Mouse (Mus musculus): ENCODE measurements around the gene Smndc1. TPM values are rescaled to one million over a fixed set of nuclear protein-coding genes. Genes with fewer than 3 reads are reported as not detected.
"Not testable (repeated sequence)": the region's sequence is repeated elsewhere in the genome, so short reads cannot be mapped to it uniquely, and the experiment has no call there.

Smndc1 gene
- polyA plus RNA-seq, 1 experiment from 2014 or later, result 54.2 TPM

DNA sequence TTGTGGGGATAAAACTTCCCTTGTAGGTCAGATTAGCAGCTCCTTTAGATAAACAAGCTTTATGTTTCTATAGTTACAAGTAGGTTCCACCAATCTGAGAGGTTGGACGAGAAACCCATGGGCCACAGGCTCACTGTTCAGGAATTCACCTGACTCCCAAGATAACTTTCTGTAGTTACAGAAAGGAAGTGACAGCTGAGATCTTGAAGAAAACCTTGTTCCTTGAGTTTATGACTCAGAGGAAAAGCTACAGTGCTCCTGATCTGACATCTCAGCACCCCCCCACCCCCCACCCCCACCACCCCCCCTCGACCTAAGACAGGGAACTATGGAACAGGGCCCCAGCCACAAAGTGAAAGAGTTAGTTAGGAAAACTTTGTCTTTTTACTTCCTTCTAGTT, 15.4 kb upstream of the Smndc1 start:
- no peaks in the 10 kb centered on the region for H3K27me3 ChIP-seq (replicated peaks; ENCODE audit: control insufficient read depth, insufficient read depth, low read length)
- H3K27ac ChIP-seq (ENCODE audit: low read depth, low read length), result no peak overlapping the region
- H3K4me3 ChIP-seq (ENCODE audit: low read depth, low read length), result no peak overlapping the region
- no peaks in the 10 kb centered on the region for H3K36me3 ChIP-seq (ENCODE audit: control insufficient read depth, insufficient read depth, low read length)
- WGBS, result 40% methylated on average over 2 of the region's 2 CpGs
- DNase-seq (ENCODE audit: low spot score) (no peak), ATAC-seq (replicated peaks; ENCODE audit: low FRiP score) (no peak)
- no peak overlapping the region for H3K4me2 ChIP-seq
- no peaks in the 10 kb centered on the region for H3K9me3 ChIP-seq (ENCODE audit: control insufficient read depth, low read length)
- H3K4me1 ChIP-seq (replicated peaks; ENCODE audit: control insufficient read depth, insufficient read depth, low read length), result peaks cover 5% of the 10 kb centered on the region; the same call in 1 of the 2 replicates
- H3K9ac ChIP-seq (ENCODE audit: low read depth, low read length), result no peak overlapping the region

DNA sequence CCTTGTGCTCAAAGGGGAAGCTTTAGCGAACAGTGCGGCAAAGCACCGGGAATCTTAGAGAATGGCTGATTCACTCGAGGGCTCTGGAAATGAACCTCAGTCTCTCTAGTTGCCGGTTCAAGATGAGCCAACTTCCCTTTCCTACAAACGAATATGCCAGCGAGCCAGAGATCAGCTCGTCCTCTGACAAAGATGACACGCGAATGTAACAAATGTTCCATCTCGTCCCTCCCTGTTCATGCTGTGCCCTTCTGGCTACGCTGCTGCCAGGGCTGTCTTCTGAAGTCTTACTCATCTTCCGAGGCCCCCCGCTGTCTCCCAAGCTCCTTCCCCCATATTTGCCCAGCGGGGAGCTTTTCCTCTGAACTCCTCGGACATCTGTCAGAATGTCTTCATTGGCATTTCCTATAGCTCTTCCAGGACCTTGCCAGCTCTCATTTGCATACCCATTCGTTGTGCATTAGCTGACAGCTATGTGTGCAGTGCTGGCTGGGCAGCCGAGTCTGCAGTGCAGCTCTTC, 14.5 kb upstream of the Smndc1 start:
- 69% methylated on average over 18 of the region's 18 CpGs for WGBS
- Histone ChIP-seq H3K27ac (ENCODE audit: low read depth, low read length) (no peak overlapping the region), H3K9ac (ENCODE audit: low read depth, low read length) (no peak overlapping the region), H3K36me3 (ENCODE audit: control insufficient read depth, insufficient read depth, low read length) (no peaks in the 10 kb centered on the region), H3K4me1 (replicated peaks; ENCODE audit: control insufficient read depth, insufficient read depth, low read length) (peaks cover under 1% of the 10 kb centered on the region; the same call in 1 of the 2 replicates), H3K27me3 (replicated peaks; ENCODE audit: control insufficient read depth, insufficient read depth, low read length) (no peaks in the 10 kb centered on the region), H3K4me2 (no peak overlapping the region), H3K9me3 (ENCODE audit: control insufficient read depth, low read length) (no peaks in the 10 kb centered on the region), H3K4me3 (ENCODE audit: low read depth, low read length) (no peak overlapping the region)
- no peak for DNase-seq (ENCODE audit: low spot score)
- ATAC-seq (replicated peaks; ENCODE audit: low FRiP score), result no peak

DNA sequence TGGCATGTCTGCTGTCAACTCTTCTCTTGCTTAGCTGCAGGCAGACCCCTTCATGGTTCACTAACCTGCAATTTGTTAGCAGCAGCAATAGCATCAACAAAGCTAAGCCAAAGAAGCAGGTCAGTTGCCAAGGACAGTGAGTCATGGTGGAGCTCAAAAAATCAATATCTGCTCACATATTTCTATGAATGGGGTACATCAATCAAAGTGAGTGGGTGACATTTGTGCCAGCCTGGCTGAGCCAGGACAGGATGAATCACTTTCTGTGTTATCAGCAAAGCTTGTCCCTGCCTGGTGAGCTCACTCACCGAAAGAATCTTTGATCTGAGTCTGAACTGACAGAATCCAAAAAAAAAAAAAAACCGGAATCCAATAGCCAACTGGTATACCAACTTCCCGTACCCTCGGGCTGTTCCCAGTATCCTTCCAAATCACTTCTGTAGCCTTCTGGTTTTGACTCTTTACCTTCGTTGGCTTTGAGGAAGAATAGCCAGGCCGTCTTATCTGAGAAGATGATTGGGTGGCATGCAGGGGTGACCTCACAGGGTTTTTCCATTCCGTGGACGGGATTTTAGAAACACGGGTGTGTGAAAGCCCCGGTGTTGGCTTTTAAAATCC, 13.9 kb upstream of the Smndc1 start:
- no peak for ATAC-seq (replicated peaks; ENCODE audit: low FRiP score)
- Histone ChIP-seq H3K27me3 (replicated peaks; ENCODE audit: control insufficient read depth, insufficient read depth, low read length) (no peaks in the 10 kb centered on the region), H3K27ac (ENCODE audit: low read depth, low read length) (no peak overlapping the region), H3K9ac (ENCODE audit: low read depth, low read length) (no peak overlapping the region), H3K4me2 (no peak overlapping the region), H3K9me3 (ENCODE audit: control insufficient read depth, low read length) (no peaks in the 10 kb centered on the region), H3K4me3 (ENCODE audit: low read depth, low read length) (no peak overlapping the region), H3K4me1 (replicated peaks; ENCODE audit: control insufficient read depth, insufficient read depth, low read length) (no peaks in the 10 kb centered on the region), H3K36me3 (ENCODE audit: control insufficient read depth, insufficient read depth, low read length) (no peaks in the 10 kb centered on the region)
- DNase-seq (ENCODE audit: low spot score), result no peak
- 82% methylated on average over 10 of the region's 10 CpGs for whole genome bisulfite sequencing

DNA sequence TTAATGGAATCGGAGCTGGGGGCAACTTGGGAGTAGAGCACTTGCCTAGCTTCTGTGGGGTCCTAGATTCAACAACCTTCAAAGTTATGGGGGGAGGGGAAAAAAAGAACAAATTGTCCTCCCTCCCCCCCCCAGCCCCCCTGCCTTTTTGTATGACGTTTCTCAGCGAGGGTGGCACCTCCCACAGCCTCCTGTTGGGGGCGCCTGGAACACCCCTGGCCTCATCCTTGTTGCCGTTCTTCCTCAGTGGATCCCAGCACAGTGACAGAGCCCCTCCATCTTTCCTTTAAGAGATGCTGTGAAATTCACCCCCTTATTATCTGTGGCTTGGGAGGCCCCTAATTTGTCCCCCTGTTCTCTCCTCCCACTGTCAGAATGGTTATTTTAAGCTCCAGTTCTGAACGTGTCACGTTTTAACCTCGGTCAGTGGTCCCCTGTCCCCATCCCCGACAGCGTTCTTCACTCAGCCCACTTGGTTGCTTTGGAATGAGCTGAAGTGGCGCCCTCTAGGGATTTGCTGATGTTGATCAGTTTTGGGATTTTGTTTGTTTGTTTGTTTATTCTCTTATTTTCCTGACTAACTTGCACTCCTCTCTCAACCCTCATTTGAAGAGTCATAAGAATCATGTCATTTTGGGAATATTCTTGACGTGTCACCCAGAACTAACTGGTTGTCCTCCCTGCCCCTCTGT, 12.5 kb upstream of the Smndc1 start:
- no peaks in the 10 kb centered on the region for H3K27me3 ChIP-seq (replicated peaks; ENCODE audit: control insufficient read depth, insufficient read depth, low read length)
- H3K36me3 ChIP-seq (ENCODE audit: control insufficient read depth, insufficient read depth, low read length), result no peaks in the 10 kb centered on the region
- WGBS, result 48% methylated on average over 12 of the region's 12 CpGs
- DNase-seq (ENCODE audit: low spot score), result no peak
- H3K9me3 ChIP-seq (ENCODE audit: control insufficient read depth, low read length), result no peaks in the 10 kb centered on the region
- H3K27ac ChIP-seq (ENCODE audit: low read depth, low read length), result no peak overlapping the region
- no peak overlapping the region for H3K9ac ChIP-seq (ENCODE audit: low read depth, low read length)
- H3K4me3 ChIP-seq (ENCODE audit: low read depth, low read length), result no peak overlapping the region
- no peak overlapping the region for H3K4me2 ChIP-seq
- H3K4me1 ChIP-seq (replicated peaks; ENCODE audit: control insufficient read depth, insufficient read depth, low read length), result no peaks in the 10 kb centered on the region
- no peak for ATAC-seq (replicated peaks; ENCODE audit: low FRiP score)

DNA sequence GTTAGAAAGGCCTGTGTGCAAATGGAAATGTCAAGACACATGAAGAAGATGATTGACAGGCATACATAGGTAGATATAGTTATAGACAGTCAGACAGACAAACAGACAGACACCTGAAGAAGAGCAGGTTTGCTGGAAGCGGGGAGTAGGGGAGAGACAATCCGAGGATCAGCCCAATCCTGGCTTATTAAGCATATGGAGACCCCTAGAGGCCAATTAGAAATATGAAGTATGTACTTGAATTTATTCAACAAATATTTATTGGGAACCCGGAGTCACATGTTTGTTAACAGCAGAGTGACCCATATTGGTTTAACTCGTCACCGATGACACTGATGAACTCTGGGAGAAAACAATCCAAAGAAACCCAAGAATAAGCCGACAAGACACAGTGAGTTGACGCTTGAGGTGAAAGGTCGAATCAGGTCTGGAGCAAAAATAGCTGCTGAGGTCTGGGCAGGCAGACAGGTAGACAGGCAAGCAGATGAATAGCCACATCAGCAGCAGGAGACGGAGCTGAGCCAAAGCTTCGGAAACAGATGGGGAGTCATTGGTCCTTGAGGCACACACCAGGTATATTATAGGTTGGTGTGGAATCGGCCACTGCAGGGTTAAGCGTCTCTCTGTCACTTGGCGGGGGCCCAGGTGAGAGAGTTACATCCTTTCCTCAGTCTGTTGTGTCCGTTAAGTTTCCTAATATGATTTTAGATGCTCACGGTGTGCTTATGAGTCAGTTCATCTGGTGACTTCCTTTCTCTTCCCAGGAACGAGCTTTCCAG, 10.1 kb upstream of the Smndc1 start:
- no peaks in the 10 kb centered on the region for H3K36me3 ChIP-seq (ENCODE audit: control insufficient read depth, insufficient read depth, low read length)
- no peak overlapping the region for H3K9ac ChIP-seq (ENCODE audit: low read depth, low read length)
- WGBS, result 80% methylated on average over 16 of the region's 16 CpGs
- no peaks in the 10 kb centered on the region for H3K9me3 ChIP-seq (ENCODE audit: control insufficient read depth, low read length)
- H3K27ac ChIP-seq (ENCODE audit: low read depth, low read length), result no peak overlapping the region
- H3K4me3 ChIP-seq (ENCODE audit: low read depth, low read length), result no peak overlapping the region
- no peaks in the 10 kb centered on the region for H3K4me1 ChIP-seq (replicated peaks; ENCODE audit: control insufficient read depth, insufficient read depth, low read length)
- H3K4me2 ChIP-seq, result no peak overlapping the region
- no peaks in the 10 kb centered on the region for H3K27me3 ChIP-seq (replicated peaks; ENCODE audit: control insufficient read depth, insufficient read depth, low read length)
- ATAC-seq (replicated peaks; ENCODE audit: low FRiP score) (no peak), DNase-seq (ENCODE audit: low spot score) (no peak)

DNA sequence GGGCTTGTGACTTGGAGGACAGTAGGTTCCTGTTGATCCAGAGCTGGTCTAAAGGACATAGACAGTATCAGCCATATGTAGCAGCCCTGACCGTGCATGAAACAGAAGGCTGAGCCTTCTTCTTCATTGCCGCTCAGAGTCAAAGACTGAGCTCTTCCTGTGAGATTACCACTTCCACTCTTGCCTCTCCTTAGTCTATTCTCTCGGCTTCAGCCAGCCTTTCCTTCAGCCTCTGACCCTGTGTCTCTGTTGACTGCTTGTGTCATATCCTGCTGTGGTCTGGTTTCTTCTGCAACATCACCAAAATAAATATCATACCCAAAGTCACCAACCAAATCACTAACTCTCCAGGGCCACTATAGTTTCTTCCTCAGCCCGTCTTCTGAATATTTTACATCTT, 8.8 kb upstream of the Smndc1 start:
- no peaks in the 10 kb centered on the region for H3K27me3 ChIP-seq (replicated peaks; ENCODE audit: control insufficient read depth, insufficient read depth, low read length)
- DNase-seq (ENCODE audit: low spot score) (no peak), ATAC-seq (replicated peaks; ENCODE audit: low FRiP score) (no peak)
- no peak overlapping the region for H3K27ac ChIP-seq (ENCODE audit: low read depth, low read length)
- WGBS, result 61% methylated on average over 4 of the region's 4 CpGs
- H3K4me1 ChIP-seq (replicated peaks; ENCODE audit: control insufficient read depth, insufficient read depth, low read length), result peaks cover 5% of the 10 kb centered on the region; the same call in 1 of the 2 replicates
- H3K4me3 ChIP-seq (ENCODE audit: low read depth, low read length), result no peak overlapping the region
- H3K9me3 ChIP-seq (ENCODE audit: control insufficient read depth, low read length), result no peaks in the 10 kb centered on the region
- H3K9ac ChIP-seq (ENCODE audit: low read depth, low read length), result no peak overlapping the region
- H3K4me2 ChIP-seq, result no peak overlapping the region
- no peaks in the 10 kb centered on the region for H3K36me3 ChIP-seq (ENCODE audit: control insufficient read depth, insufficient read depth, low read length)

- no peak for ATAC-seq (replicated peaks; ENCODE audit: low FRiP score)
- no peak overlapping the region for H3K4me2 ChIP-seq
These were observed 7.3 kb upstream of the Smndc1 start for GRCm38 (mm10) chr19:53397451-53398233.

DNA sequence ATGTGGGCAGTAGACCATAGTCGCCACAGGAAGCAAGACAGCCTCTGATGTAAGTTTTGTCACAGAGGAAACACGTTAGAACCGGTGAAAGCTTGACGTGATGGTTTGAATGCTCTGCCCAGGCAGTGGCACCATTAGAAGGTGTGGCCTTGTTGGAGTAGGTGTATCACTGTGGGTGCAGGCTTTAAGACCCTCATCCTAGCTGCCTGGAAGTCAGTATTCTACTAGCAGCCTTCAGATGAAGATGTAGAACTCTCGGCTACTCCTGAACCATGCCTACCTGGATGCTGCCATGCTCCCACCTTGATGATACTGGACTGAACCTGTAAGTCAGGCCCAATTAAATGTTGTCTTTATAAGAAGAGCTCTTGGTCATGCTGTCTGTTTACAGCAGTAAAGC, 5.4 kb upstream of the Smndc1 start:
- H3K9me3 ChIP-seq (ENCODE audit: control insufficient read depth, low read length); ATAC-seq (replicated peaks; ENCODE audit: low FRiP score); H3K36me3 ChIP-seq (ENCODE audit: control insufficient read depth, insufficient read depth, low read length); H3K9ac ChIP-seq (ENCODE audit: low read depth, low read length); H3K4me2 ChIP-seq; DNase-seq (ENCODE audit: low spot score); H3K4me3 ChIP-seq (ENCODE audit: low read depth, low read length); H3K27ac ChIP-seq (ENCODE audit: low read depth, low read length); H3K27me3 ChIP-seq (replicated peaks; ENCODE audit: control insufficient read depth, insufficient read depth, low read length); H3K4me1 ChIP-seq (replicated peaks; ENCODE audit: control insufficient read depth, insufficient read depth, low read length): not testable (repeated sequence)
- WGBS, result 60% methylated on average over 5 of the region's 5 CpGs

More at GRCm38 (mm10) chr19:53397451-53398233, 7.3 kb upstream of the Smndc1 start:
- Histone ChIP-seq H3K4me1 (replicated peaks; ENCODE audit: control insufficient read depth, insufficient read depth, low read length) (peaks cover 5% of the 10 kb centered on the region; the same call in 1 of the 2 replicates), H3K27me3 (replicated peaks; ENCODE audit: control insufficient read depth, insufficient read depth, low read length) (no peaks in the 10 kb centered on the region), H3K4me3 (ENCODE audit: low read depth, low read length) (no peak overlapping the region), H3K27ac (ENCODE audit: low read depth, low read length) (no peak overlapping the region), H3K36me3 (ENCODE audit: control insufficient read depth, insufficient read depth, low read length) (no peaks in the 10 kb centered on the region), H3K9me3 (ENCODE audit: control insufficient read depth, low read length) (no peaks in the 10 kb centered on the region), H3K9ac (ENCODE audit: low read depth, low read length) (no peak overlapping the region)
- 80% methylated on average over 12 of the region's 12 CpGs for WGBS
- DNase-seq (ENCODE audit: low spot score), result no peak

All from liver, embryonic 11.5 days (tissue).